Mouse (Mus musculus) forebrain, embryonic 15.5 days (tissue): ENCODE results near the gene Mff. TPM values are rescaled to one million over a fixed set of nuclear protein-coding genes. Genes with fewer than 3 reads are reported as not detected.

Source experiments
- ATAC-seq: fragments of 200-750 bp; cut with Nextera tagmentation; replicated peaks from 2 replicates; pipeline ENCODE4 v1.8.0; 2017; ENCODE audit warnings: mild to moderate bottlenecking, moderate TSS enrichment, moderate library complexity
- H3K27ac ChIP-seq: fragments of 300-500 bp; sonication (generic); replicated peaks from 2 replicates; pipeline ENCODE4 v1.5.1; 2015; ENCODE audit warnings: mild to moderate bottlenecking, inconsistent platforms
- H3K27me3 ChIP-seq: fragments of 300-500 bp; sonication (generic); 2 replicates; pipeline ENCODE4 v1.6.1; 2015; ENCODE audit warnings: inconsistent platforms
- H3K36me3 ChIP-seq: fragments of 300-500 bp; sonication (generic); 2 replicates; pipeline ENCODE4 v1.6.1; 2015; ENCODE audit warnings: mild to moderate bottlenecking, inconsistent platforms
- H3K4me1 ChIP-seq: fragments of 300-500 bp; sonication (generic); 2 replicates; pipeline ENCODE4 v1.6.1; 2015; ENCODE audit warnings: inconsistent platforms
- H3K4me2 ChIP-seq: fragments of 300-500 bp; sonication (generic); replicated peaks from 2 replicates; pipeline ENCODE4 v1.6.1; 2015; ENCODE audit warnings: mild to moderate bottlenecking, inconsistent platforms
- H3K4me3 ChIP-seq: fragments of 300-500 bp; sonication (generic); 2 replicates; pipeline ENCODE4 v1.5.1; 2015; ENCODE audit warnings: mild to moderate bottlenecking, inconsistent platforms
- H3K9ac ChIP-seq: fragments of 300-500 bp; sonication (generic); replicated peaks from 2 replicates; pipeline ENCODE4 v1.6.1; 2015; ENCODE audit warnings: mild to moderate bottlenecking, inconsistent platforms
- H3K9me3 ChIP-seq: fragments of 300-500 bp; sonication (generic); 2 replicates; pipeline ENCODE4 v1.6.1; 2016; ENCODE audit warnings: inconsistent platforms
- WGBS: fragments of 180-500 bp; shearing (Covaris S2); methylation state at CpG from one replicate; pipeline ENCODE4 v1.1.7; 2015; ENCODE audit warnings: mixed read lengths; 5-methylcytosine and 5-hydroxymethylcytosine counted together
- polyA plus RNA-seq: library from polyadenylated mRNA; unstranded; fragments of >200 nt; fragmentation: Nextera tagmentation; extraction: Ambion mirVana; gene quantifications from 2 replicates; pipeline ENCODE4 v1.2.1, GENCODE M21; 2015

The Mff gene
- polyA plus RNA-seq, 1 experiment from 2014 or later, result 373 TPM

DNA sequence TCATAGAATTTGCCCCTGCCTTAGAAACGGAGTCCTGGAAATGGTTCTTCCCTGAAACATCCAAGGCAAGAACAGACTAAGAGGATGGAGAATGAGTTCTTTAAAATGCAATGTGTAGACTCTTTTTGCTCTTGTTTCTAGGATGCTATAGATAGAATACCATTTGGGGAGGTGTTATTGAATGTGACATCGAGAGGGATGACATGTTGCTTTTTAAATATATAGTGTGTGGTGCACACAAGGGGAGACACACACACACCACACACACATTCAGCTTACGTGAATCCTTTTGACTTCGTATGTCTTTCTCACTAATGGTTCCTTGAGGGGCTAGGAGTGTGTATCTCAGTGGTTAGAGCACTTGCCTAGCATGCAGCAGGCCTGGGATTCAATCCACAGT, 50.6 kb downstream of the Mff start:
- Histone ChIP-seq H3K4me2 (no peak overlapping the region), H3K4me1 (no peaks in the 10 kb centered on the region), H3K27ac (no peak overlapping the region), H3K27me3 (no peaks in the 10 kb centered on the region), H3K4me3 (no peak overlapping the region), H3K9me3 (no peaks in the 10 kb centered on the region), H3K9ac (no peak overlapping the region), H3K36me3 (no peaks in the 10 kb centered on the region)
- ATAC-seq, result no peak
- WGBS, result 93% methylated on average over 4 of the region's 4 CpGs

DNA sequence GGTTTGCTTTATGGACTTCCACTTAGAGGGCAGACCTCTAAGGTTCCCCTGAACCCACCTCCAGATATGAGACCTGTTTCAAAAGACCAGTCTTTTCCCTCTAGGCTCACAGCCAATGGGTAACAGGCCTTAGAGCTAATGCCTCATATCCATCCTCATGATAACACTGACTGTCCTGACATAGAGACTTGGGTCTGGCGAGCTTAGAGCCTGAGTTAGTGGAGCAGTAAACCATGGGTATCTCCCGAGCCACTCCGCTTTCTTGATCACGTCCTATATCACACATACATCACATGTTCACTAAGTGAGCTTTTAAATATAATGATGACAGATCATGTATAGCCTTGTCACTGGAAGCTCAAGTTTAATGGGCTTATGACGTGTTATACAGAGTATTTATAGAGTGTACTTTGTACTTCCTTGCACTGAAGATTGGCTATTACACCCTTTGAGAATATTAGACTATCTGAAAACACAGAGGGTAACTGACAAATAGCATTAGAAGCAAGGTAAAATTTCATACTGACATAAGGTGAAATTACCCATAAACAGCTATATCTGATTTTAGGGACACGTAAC, 54.8 kb downstream of the Mff start:
- no peak overlapping the region for H3K4me3 ChIP-seq
- H3K4me2 ChIP-seq, result no peak overlapping the region
- WGBS, result 85% methylated on average over 6 of the region's 6 CpGs
- no peaks in the 10 kb centered on the region for H3K36me3 ChIP-seq
- no peak overlapping the region for H3K9ac ChIP-seq
- H3K9me3 ChIP-seq, result no peaks in the 10 kb centered on the region
- H3K27ac ChIP-seq, result no peak overlapping the region
- no peaks in the 10 kb centered on the region for H3K4me1 ChIP-seq
- ATAC-seq, result no peak
- H3K27me3 ChIP-seq, result no peaks in the 10 kb centered on the region

DNA sequence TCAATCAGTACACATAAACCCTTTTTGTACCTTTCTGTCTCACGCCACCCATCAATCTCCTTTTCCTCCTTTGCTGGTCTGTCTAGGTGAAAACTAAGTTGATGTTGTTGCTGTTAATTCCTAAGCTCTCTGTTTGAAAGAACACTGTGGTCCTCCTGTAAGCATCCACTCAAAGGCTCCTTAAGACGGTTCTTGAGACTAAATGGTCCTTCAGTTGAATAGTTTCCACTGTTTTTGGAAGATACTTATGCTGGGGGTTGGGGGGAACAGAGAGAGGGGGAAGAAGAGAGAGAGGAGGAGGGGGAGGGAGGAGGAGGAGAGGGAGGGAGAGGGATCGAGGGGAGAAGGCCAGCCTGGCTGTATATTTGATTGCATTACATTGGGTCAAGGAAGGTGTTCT, 58.9 kb downstream of the Mff start:
- H3K9me3 ChIP-seq, result no peaks in the 10 kb centered on the region
- H3K27ac ChIP-seq, result no peak overlapping the region
- H3K9ac ChIP-seq, result no peak overlapping the region
- WGBS, result 70% methylated on average over 3 of the region's 3 CpGs
- no peak overlapping the region for H3K4me3 ChIP-seq
- no peaks in the 10 kb centered on the region for H3K27me3 ChIP-seq
- no peak for ATAC-seq
- peaks cover 8% of the 10 kb centered on the region; the same call in 1 of the 2 replicates for H3K4me1 ChIP-seq
- no peaks in the 10 kb centered on the region for H3K36me3 ChIP-seq
- H3K4me2 ChIP-seq, result no peak overlapping the region

DNA sequence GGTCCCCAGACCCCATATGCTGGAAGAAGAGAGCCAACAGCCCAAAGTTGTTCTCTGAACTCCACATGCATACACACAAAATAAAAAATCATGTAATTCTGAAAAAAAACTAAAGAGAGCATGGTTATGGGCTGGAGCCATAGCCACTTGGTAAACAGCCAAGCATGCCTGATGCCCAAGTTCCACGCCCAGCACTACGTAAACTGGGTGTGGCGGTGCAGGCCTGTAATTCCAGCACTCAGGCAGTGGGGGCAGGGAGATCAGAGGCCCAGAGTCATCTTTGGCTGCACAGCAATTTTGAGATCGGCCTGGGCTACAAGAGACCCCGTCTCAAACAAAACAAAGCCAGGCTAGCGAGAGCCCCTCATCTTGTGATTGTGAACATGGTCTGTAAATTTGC, 60.9 kb downstream of the Mff start:
- H3K9me3 ChIP-seq, result no peaks in the 10 kb centered on the region
- H3K36me3 ChIP-seq, result no peaks in the 10 kb centered on the region
- H3K4me3 ChIP-seq, result no peak overlapping the region
- no peak overlapping the region for H3K4me2 ChIP-seq
- no peaks in the 10 kb centered on the region for H3K27me3 ChIP-seq
- no peak for ATAC-seq
- peaks cover 11% of the 10 kb centered on the region for H3K4me1 ChIP-seq
- H3K9ac ChIP-seq, result no peak overlapping the region
- WGBS, result 73% methylated on average over 6 of the region's 6 CpGs
- no peak overlapping the region for H3K27ac ChIP-seq

DNA sequence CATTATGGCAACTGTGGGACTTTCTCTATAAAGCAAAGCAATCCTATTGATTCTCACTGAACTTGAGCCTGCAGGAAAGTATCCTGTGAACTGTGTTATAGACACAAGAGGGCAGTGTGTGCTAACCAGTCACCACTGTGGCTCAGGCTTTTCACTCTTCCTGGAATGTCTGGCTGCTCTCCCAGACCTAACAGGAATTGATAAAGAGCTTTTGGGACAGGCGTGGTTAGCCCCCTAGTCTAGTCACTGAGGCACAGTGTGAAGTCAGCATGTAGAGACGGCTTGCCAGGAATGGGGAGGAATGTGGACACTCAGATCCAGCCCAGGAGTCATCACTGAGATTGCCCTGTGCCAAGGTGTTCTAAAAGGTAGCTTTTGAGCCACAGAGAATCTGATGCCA, 62.7 kb downstream of the Mff start:
- Histone ChIP-seq H3K36me3 (no peaks in the 10 kb centered on the region), H3K4me1 (peaks cover 24% of the 10 kb centered on the region), H3K27ac (peak overlapping the region; percentile 79), H3K4me3 (no peak overlapping the region), H3K4me2 (no peak overlapping the region), H3K9ac (no peak overlapping the region), H3K27me3 (no peaks in the 10 kb centered on the region), H3K9me3 (no peaks in the 10 kb centered on the region)
- WGBS, result 0% methylated on average over 2 of the region's 2 CpGs
- peak; percentile 76 for ATAC-seq

DNA sequence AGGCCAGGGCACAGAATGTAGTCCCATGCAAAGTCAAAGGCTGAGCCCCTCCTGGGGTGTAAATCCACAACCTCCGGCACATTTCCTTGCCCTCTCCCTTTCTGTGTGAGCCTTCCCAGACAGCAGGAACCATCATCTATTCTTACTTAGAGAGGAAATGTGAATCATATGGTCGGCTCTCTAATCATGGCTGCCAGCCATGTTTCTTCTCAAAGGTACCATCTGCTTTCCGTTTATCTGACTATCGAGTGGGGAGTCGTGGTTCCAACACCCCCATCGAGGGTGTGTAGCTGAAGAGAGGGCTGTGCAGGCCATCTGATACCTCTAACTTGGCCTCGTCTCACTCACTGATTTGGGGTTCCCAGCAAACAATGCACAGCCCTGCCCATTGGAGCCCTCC, 63.4 kb downstream of the Mff start:
- ATAC-seq, result peak; percentile 54
- Histone ChIP-seq H3K9me3 (no peaks in the 10 kb centered on the region), H3K27me3 (no peaks in the 10 kb centered on the region), H3K4me2 (no peak overlapping the region), H3K27ac (peak overlapping the region; percentile 79), H3K4me3 (no peak overlapping the region), H3K9ac (no peak overlapping the region), H3K36me3 (no peaks in the 10 kb centered on the region), H3K4me1 (peaks cover 24% of the 10 kb centered on the region)
- WGBS, result 64% methylated on average over 7 of the region's 7 CpGs

DNA sequence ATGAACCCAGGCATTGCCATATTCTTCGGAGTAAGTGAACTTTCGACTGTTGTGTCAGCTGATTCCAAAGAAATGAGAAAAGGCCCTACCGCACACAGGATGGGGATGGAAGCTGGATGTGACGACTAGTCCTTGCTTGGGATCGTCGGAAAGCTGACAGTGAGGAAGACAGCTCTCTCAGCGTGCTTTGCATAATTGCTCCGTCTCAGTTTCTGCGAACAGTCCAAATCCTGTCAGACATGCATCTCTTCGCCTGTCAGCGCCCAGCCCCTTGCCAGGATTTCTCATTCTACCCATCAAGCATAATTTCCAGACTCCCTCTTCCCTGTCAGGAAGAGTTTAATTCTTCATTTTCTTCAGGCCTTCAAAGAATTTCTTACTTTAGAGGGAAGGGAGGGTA, 66.4 kb downstream of the Mff start:
- H3K9me3 ChIP-seq, result no peaks in the 10 kb centered on the region
- H3K4me3 ChIP-seq, result no peak overlapping the region
- no peaks in the 10 kb centered on the region for H3K27me3 ChIP-seq
- H3K9ac ChIP-seq, result no peak overlapping the region
- no peak overlapping the region for H3K4me2 ChIP-seq
- 56% methylated on average over 11 of the region's 11 CpGs for whole genome bisulfite sequencing
- peaks cover 24% of the 10 kb centered on the region for H3K4me1 ChIP-seq
- H3K27ac ChIP-seq, result peak overlapping the region; percentile 82
- H3K36me3 ChIP-seq, result no peaks in the 10 kb centered on the region
- ATAC-seq, result peak; percentile 72

DNA sequence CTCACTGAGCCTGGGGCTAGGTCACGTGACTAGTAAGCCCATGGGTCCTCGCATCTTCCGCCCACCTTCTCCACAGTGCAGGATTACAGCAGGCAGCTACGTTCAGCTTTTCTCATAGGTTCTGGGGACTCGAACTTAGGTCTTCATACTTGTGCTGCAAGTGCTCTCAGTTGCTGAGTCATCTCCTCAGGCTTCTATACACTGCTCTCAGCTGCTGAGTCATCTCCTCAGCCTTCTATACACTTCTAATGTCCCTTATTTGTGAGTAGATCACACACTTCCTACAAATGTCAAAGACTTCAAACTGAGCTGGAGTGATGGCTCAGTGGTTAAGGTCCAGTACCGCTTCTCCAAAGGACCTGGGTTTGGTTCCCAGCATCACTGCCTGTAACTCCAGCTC, 67.5 kb downstream of the Mff start:
- no peaks in the 10 kb centered on the region for H3K36me3 ChIP-seq
- no peak overlapping the region for H3K4me2 ChIP-seq
- H3K9ac ChIP-seq, result no peak overlapping the region
- H3K27me3 ChIP-seq, result no peaks in the 10 kb centered on the region
- 92% methylated on average over 6 of the region's 6 CpGs for WGBS
- peaks cover 24% of the 10 kb centered on the region for H3K4me1 ChIP-seq
- no peaks in the 10 kb centered on the region for H3K9me3 ChIP-seq
- H3K4me3 ChIP-seq, result no peak overlapping the region
- ATAC-seq, result no peak
- H3K27ac ChIP-seq, result peak overlapping the region; percentile 82

DNA sequence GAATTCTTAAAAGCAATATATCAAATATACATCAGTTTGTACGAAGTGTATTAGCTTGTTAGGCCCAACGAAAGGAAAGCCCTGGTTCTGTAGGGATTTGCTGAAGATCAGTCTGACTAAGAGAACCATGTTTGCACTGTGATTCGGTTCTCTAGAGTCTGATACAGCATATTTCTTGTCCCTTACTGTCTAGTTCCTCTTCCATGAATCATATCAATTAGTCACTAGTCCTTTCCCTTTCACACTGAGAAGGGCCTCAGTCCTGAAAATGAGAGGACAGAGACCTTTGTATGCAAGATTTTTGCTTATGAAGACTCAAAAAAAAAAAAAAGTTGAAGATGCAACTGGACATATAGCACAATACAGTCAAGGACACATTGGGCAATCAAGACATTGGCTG, 68.4 kb downstream of the Mff start:
- H3K4me2 ChIP-seq, result no peak overlapping the region
- H3K27ac ChIP-seq, result no peak overlapping the region
- WGBS, result 84% methylated on average over 3 of the region's 3 CpGs
- H3K9ac ChIP-seq, result no peak overlapping the region
- H3K4me3 ChIP-seq, result no peak overlapping the region
- H3K27me3 ChIP-seq, result no peaks in the 10 kb centered on the region
- H3K4me1 ChIP-seq, result peaks cover 18% of the 10 kb centered on the region
- no peaks in the 10 kb centered on the region for H3K36me3 ChIP-seq
- H3K9me3 ChIP-seq, result no peaks in the 10 kb centered on the region
- ATAC-seq, result no peak

DNA sequence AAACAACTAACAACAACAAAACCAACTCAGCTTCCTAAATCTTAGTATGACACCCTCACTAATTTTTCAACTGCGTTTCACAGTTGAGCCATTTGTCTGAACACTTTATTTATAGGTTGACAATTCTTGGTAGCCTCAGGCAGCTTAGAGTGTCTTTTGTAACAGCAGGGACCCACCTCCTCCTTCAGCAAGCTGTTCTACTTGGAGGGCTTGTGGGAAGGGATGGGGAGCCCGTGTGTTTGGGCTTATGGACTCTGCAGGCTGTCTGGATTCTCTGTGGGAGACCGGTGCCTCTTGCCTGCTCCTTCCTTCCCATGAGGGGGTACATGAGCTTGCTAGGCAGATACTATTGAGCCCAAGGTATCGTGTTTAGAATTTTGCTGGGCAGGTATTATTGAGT, 69.3 kb downstream of the Mff start:
- H3K4me3 ChIP-seq, result no peak overlapping the region
- H3K9me3 ChIP-seq, result no peaks in the 10 kb centered on the region
- no peaks in the 10 kb centered on the region for H3K27me3 ChIP-seq
- no peak for ATAC-seq
- no peak overlapping the region for H3K27ac ChIP-seq
- H3K36me3 ChIP-seq, result no peaks in the 10 kb centered on the region
- H3K4me1 ChIP-seq, result peaks cover 16% of the 10 kb centered on the region
- WGBS, result 52% methylated on average over 4 of the region's 4 CpGs
- H3K9ac ChIP-seq, result no peak overlapping the region
- H3K4me2 ChIP-seq, result no peak overlapping the region

DNA sequence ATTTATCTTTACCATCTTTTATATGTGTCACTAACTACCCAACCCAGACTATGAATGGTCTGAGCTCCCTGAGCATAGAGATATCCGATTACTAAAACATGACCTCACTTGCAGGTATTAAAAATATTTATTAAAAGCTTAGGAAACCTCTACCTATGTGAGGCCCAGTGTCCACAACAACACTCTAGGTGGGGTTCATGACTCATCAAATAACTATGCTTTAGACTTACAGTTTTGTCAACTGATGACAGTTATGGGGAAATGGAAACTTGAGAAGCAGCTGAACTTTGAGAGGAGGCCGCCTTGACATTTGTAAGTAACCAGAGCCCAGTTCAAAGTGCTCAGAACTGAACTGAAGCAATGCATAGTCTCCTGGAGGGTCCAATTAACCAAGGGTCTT, 70.5 kb downstream of the Mff start:
- no peaks in the 10 kb centered on the region for H3K27me3 ChIP-seq
- 86% methylated on average over 2 of the region's 2 CpGs for WGBS
- no peak overlapping the region for H3K4me2 ChIP-seq
- H3K4me3 ChIP-seq, result no peak overlapping the region
- H3K9me3 ChIP-seq, result no peaks in the 10 kb centered on the region
- peaks cover 16% of the 10 kb centered on the region for H3K4me1 ChIP-seq
- H3K36me3 ChIP-seq, result no peaks in the 10 kb centered on the region
- H3K9ac ChIP-seq, result no peak overlapping the region
- H3K27ac ChIP-seq, result no peak overlapping the region
- no peak for ATAC-seq

DNA sequence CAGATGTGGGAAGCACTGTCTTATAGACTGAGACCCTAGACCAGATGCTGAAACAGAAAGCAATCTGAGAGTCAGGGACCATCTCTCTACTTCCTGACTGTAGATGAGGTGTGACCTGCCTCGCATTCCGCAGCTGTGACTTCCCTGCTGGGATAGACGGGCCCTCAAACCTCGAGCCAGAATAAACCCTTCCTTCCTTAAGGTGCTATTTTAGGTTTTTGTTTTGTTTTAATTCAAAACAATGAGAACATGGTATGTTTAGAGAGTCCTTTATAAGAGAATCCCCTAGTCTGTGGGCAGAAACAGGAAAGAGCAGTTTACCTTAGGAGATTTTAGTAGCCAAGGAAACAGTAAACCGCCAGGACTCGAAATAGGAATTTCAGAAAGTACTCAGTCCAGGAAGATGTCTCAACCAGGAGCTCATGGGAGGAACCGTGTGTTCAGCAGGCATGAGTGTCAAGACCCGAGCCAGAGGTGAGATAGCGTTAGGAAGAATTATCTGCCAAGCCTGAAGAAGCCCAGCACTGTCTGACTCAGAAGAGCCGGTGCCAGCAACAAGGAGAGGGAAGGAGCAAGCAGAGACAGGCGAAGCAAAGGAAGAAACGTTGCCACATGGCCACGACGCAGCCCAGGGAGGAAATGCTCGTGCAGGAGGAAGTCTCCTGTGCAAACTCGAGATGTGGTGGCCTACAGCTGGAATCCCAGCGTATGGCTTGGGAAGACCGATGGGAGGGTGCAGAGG, 71.2 kb downstream of the Mff start:
- 82% methylated on average over 18 of the region's 18 CpGs for WGBS
- no peaks in the 10 kb centered on the region for H3K9me3 ChIP-seq
- H3K36me3 ChIP-seq, result no peaks in the 10 kb centered on the region
- no peak overlapping the region for H3K4me3 ChIP-seq
- no peaks in the 10 kb centered on the region for H3K27me3 ChIP-seq
- ATAC-seq, result no peak
- H3K27ac ChIP-seq, result no peak overlapping the region
- no peak overlapping the region for H3K9ac ChIP-seq
- H3K4me2 ChIP-seq, result no peak overlapping the region
- H3K4me1 ChIP-seq, result peaks cover 9% of the 10 kb centered on the region

DNA sequence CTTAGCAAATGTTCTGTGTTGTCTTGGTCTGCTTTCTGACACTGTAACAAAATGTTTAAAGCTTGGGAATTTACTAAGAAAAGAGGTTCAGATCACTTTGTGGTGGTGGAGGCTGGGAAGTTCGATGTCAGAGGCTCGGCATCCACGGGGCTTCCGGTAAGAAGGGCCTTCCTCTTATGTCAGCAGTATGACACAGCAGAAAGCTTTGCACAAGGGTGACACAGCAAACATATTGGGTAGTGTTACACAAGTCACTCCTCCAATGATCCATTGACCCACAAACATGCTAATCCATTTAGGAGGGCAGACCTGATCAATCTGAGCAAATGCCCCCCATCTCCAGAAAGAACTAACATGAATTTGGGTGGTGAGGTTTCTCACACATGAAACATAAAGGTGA, 72.4 kb downstream of the Mff start:
- Histone ChIP-seq H3K36me3 (no peaks in the 10 kb centered on the region), H3K4me3 (no peak overlapping the region), H3K27ac (no peak overlapping the region), H3K4me2 (no peak overlapping the region), H3K27me3 (no peaks in the 10 kb centered on the region), H3K4me1 (no peaks in the 10 kb centered on the region), H3K9ac (no peak overlapping the region), H3K9me3 (no peaks in the 10 kb centered on the region)
- WGBS, result 99% methylated on average over 4 of the region's 4 CpGs
- no peak for ATAC-seq
